Mouse (Mus musculus): ENCODE data around the gene Szt2. TPM values are rescaled to one million over a fixed set of nuclear protein-coding genes. Genes with fewer than 3 reads are reported as not detected.
A peak's percentile ranks its signal among the peaks of the same experiment; 100 is the strongest.

The Szt2 gene
- 10 to 100 TPM; 22.4 to 45.1 (median 31.7) TPM for total RNA-seq (2022)

DNA sequence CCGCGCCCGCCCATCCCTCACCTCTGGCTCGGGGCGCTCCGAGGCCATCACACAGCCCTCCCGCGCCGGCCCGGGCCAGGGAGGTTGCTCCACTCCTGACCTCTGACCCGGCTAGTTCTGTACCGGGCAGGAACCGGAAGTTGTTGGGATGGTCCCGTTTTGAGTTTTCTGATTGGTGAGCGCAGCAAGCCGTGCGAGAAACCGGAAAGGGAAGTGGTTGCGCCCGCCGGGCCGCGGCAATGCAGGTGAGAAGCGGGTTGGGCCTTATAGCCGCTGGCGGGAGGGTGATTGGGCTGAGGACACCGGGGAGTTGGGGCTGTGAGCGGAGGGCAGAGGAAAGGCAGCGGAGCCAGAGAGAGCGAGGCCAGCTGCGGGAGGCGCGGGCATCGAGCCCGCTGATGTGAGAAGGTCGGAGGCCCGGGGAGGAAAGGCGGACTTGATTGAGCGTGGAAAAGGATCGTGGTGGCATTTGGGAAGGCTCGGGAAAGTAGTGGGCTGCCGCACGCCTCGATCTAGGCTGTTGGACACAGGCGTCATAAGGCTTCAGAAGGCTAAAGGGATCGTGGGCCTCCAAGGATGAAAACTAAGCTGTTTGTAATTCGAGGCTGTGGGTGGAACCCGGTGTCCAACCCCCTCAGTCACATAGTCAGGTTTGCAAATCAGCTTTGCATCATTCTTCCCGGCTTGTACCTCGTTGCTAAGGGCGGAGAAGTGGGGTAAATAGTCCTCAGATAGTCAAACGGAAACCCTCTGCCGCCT, at the start of gene Szt2, which contains the start of gene Med8:
Gene Szt2, minus strand, starts transcription at position 132 of the 759 bp plus-strand sequence.
Gene Med8, plus strand, starts transcription at position 196 of the 759 bp plus-strand sequence.
- DNase-seq: peak; percentile 90

DNA sequence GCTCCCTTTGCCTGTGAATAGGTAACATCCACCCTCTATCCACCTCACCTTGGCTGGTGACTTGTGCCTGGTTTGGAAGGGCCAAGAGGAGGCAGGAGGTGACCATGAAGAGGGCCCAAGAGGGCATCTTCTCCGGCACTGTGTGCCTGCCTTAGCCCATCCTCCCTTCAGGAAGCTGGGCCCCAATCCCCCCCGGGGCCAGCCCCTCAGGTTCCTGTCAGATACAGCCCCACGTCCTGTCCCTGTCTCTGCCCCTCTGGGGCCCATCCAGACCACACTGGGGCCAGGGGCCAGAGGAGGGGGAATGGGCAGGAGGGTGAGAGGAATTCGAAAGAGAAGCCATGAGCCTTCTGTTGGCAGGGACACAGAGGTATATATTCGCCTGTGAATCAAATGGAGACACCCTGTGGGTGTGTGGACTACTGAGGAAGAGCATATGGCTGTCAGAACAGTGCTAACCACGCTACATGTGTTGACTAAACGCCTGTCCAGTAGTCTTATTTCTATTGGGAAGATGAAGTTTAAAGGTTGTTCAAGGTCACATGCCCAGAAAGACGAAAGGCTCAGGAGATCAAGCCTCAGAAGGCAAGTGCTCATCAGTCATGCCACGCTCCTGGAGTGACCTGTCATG, 48.4 kb upstream of the Szt2 start, which contains the start of gene Mpl:
Gene Mpl, minus strand, starts transcription at position 169 of the 631 bp plus-strand sequence.
- no peak for DNase-seq

DNA sequence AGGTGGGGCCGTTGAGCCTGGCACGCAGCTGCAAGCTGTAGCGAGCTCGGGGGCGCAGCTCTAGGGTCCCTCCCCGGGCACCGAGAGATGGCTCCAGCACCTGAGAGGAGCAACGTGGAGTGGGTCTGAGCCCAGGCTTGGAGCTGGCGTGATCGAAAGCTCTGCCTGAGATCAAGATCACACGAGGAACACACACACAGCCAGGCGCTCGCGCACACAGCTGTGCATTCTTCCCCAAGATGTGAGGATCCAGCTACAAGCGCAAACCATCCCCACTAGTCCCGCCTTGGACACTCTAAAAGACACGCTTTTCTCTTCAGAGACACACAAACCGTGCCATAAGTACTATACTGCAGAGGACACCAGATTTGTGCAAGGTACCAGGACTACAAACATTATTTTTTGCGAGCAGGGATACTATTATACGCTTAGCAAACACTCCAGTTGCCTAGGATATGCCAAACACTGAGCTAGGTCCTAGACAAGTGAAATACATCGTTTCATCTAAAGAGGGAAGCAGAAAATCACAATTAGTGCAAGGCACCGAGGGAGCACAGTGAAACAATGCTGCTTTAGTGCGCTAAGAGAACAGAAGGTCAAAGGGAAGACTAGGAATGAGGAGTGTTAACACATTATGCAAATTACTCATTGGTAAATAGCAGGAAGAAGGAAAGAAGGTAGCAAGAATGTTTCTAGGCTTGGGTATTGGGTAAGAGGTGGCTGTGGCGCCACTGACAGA, 37.5 kb upstream of the Szt2 start:
- no peak for DNase-seq

DNA sequence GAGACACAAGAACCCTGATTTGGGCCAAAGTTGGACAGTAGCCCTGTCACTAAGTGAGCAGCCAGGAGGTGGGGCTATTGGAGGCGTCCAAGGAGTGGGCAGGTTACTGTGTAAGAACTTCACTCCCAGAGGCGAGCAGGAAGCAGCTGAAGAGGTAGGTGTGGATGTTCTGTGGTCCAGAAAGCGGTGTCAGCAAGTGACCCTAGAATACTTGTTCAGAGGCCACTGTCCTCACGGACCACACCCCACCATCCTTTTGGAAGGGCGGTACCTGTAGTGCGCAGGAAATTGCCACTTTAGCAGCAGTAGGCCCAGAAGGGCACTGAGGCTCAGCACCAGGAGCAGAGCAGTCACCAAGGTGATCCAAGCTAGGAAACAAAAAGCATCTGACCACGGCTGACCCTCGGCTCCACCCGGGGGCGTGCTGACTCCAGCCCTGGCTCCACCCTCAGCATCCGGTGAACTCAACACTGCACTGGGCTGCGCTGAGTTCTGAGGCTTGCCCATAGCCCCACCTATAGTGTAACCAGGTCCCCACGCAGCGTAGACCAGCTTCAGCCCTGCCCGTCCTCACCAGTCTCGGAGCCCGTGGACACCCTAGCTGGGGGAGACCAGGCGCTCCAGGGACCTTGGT, 36.8 kb upstream of the Szt2 start:
- DNase-seq: no peak

DNA sequence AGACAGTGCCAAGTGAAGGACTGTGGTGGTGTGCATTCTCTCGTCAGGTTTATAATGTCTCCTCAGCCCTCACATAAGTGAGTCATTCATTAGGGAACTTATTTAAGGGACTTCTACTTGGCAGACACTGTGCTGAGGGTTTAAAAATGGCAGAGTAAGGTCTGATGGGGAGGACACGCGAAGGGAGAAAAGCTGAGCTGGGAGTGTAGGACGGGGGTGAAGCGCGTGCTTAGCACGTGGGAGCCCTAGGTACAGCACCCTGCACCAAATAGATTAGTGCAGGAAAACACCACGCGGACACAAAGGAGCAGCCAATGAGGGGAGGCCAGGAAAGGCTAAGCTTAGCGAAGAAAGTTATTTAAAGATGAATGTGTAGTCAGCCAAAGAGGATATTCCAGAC, 36.0 kb upstream of the Szt2 start:
- no peak for DNase-seq

DNA sequence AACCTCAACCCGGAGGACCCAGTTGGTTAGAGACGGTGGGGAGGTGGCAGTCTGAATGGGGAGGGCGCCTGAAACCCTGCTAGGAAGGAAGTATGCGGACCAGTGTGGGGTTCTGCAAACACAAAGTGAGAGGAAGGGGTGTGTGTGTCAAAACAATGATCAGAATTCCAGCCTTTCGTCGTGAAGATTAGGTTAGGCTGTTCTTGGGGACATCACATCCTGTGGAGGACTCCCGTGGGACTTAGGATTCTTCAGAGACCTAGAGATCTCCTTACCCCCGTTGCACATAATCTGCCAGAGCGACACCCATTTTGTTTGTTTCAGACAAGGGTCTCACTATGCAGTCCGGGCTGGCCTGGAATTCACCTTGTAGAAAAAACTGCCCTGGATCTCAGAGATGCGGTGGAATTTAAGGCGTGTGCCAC, 28.8 kb upstream of the Szt2 start:
- DNase-seq: no peak

DNA sequence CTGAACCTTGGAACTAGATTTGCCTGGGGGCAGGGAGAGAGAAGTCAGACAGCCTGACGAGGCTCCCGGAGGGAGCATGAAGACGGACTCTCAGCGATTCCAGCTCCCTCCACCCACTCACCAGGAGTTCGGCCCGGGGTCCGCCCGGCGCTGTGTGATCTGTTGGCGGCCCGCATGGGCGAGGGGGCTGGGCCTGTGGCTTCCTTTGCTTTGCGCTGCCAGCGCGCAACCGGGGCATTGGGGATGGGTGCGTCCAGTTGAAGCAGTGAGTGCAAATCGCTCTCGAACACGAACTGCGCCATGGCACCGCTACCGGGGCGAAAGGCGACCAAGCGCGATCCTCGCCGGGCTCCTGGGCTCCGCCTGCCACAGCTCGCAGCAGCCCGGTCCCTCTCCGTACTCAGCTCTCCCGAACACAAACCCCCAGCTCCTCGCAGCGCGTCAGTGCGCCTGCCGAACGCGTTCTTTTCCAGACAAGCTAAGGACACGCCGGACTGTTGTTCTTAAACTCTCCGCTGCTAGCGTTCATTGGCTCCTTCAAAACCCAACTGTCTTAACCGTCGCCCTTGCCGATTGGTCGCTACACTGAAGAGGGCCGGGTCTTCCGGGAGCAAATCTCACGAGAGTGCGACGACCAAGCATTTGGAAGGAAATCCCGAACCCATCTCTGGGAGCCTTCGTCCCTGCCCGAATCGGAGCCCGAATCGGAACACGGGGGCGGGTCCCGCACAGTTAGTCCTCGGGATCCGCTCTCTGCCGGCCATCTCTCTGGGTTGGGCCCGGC, 27.9 kb upstream of the Szt2 start, which contains the start of gene Cdc20:
Gene Cdc20, minus strand, starts transcription at position 533 of the 784 bp plus-strand sequence.
- DNase-seq: peak; percentile 92

DNA sequence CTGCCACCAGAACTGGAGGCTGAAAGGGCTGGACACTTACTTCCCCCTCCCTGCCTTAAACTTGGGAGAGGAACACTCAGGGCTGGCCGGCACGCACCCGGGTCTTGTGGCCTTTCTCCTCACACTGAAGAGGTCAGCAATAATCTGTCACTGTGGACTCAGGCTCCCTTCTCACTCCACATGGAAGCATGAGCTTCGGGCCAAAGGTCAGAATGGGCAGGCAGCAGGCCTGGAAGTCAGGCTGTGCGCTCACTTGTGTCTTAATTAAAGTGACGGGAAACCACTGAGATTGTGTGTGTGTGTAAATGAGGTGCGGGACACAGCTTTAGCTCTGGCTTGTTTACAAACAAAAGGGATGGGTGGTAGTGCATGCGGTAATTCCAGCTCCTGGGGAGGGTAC, 23.3 kb upstream of the Szt2 start:
- DNase-seq: no peak

DNA sequence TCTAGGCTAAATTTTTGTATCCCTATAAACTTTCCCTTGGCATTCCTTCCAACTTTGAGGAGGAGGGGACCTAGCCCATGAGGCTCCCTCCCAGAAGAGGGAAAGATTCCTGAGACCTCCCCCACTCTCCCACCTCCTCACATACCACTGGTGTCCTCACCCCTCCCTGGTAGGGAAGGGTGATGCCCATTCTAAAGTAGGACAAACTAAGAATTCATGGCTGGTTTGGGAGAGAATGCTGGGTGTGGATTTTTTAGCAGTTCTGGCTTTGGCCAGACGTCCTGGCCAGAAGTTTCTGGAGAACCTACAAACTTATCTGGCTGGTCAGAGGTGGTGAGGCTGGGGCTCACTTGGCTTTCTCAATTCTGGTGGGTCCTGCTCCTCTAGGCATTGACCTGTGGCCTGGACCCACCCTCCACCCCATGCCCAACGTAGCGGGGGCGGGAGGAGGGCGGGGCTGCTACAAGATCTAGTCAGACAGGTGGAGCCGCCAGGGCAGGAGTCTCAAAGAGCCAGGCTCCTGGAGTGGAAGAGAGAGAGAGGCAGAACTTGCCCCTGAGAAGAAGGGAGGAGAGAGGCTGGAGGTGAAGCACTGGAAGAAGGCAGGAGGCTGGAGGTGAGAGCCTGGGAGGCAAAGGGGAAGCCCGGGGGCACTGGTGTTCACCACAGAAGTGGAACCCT, 20.3 kb upstream of the Szt2 start:
- no peak for DNase-seq

DNA sequence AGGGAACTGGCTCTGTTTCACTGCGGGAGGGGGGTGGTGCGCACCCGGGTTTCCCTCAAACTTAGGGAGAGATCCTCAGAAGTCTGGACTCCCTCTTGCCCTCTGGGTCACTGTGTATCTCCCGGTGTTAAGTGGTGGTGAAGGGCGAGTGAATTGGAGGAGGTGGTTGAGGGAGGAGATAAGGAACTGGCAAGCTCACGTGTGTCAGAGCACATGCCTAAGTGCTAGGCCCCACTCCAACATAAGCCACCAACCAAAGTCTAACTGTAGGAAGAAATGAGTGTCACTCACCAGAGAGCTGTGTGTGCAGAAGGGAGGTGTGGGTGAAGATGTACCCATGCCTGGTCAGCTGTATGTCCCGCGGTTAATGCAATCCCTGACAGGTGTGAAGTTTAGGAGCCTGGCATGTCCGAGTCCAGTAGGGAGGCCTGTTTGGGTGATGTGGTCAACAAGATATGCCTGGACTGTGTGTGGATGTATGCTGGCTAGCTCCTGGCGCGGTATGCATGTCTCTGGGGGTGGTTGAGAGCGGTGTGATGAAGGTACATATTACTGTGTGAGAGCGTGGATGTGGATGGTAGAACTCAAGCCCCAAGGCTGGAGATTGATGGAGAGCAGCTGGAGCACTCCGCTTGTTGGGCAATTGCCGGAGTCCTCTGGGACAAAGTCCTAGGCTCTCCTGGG, 19.6 kb upstream of the Szt2 start:
- DNase-seq: no peak

DNA sequence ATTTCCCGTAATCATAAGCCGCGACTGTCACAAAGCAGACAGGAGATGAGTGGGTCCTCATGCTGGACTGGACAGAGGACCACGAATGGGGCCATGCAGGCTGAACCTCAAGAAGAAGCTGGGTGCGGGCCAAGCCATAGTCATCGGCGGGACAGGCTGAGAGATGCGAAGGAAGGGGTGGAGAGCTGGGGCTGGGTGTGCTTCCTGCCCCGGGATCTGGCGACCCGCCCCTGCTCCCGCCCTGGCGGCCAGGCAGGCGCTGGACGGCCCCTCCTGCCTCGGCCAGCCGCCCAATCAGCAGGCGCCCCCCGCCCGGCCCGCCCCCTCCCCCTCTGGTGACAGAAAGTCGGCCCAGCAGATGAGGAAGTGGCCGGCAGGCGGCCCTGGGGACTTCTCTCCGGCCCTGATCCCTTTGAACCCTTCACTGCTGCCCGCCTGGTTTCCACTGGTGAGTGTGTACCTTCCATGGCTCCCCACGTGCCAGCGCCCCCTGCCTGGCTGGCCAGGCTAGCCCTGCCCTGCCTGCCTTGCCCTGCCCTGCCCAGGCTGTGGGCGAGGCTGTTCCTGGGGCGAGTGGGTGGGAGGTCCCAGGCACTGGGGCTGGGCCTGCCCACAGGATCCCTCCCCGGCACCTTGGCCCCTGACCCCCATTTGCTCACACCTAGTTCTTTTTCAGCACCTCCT, 18.8 kb upstream of the Szt2 start, which contains the start of gene Elovl1:
Gene Elovl1, plus strand, starts transcription at position 326 of the 684 bp plus-strand sequence.
- DNase-seq: peak; percentile 92

DNA sequence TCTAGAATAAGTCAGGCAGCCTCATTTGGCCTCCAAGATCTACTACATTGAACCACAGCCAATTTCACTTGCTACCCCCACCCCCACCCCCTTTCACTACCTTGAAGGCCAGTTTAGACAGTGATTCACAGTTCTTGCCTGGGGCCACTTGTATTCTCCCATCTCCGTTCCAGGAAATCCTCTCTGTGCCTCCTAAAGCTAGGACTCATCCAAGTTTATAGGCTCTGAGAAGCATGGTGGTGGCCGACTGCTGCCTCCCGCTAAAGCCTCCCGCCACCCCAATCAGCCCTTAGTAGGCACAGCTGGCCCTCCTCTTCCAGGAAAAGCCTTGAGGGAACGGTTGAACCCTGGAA, 18.3 kb upstream of the Szt2 start:
- DNase-seq: no peak

DNA sequence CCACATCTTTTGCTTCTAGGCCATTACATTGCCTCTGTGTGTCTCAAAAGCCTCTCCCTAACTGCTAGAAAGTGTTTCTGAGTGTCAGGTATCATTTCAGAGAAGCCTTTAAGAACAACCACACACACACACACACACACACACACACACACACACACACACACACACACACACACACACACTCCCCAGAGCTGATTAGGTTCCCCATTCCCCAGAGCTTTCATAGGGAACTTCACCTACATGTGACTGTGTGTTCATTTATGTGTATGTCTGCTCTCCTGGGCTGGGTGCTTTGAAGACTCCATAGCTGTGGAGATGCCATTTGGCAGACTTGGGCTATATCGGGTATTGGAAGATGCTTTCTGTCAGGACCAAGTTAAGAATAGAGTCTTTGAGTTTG, 16.3 kb upstream of the Szt2 start:
- no peak for DNase-seq

DNA sequence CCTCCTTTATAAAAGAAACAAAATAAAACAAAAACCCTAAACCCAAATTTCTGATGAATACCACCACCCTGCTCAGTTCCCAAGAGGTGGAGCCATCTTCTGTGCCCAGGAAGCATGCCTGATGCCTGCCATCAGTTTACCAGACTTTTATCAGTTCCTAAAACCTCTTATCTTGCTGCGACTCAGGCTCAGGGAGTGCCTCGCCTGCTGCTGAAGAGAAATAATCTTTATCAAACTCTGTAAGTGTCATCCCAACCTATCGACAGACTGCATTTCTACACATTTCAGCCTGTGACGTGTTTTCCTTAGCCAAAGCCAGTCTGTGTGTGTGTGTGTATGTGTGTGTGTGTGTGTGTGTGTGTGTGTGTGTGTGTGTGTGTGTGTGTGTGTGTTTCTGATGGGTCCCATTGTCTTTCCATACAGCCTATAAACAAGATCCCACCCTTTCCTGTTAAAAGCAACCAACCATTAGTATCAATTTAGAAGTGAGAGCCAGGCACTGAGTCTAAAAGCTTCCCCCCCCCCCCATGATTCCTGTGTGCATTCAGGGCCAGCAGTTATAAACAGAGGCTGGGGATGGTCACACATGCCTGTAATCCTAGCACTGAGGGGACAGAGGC, 15.6 kb upstream of the Szt2 start:
- DNase-seq: no peak

DNA sequence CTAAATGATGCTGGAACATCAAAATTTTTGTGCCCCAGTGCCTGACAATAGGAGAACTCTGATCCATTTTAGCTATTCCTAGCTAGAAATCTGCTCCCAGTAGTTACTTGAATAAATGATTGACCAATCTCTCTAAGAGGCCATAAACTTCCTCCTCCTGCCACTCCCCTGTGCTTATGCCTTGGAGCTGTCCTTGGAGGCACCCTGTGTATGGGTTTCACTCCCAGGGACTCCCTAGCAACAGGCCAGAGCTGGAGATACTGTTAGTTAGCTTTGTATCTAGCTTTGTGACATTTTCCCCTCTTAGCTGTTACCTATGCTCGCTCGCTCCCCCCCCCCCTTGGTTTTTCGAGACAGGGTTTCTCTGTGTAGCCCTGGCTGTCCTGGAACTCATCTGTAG, 12.3 kb upstream of the Szt2 start:
- DNase-seq: no peak

DNA sequence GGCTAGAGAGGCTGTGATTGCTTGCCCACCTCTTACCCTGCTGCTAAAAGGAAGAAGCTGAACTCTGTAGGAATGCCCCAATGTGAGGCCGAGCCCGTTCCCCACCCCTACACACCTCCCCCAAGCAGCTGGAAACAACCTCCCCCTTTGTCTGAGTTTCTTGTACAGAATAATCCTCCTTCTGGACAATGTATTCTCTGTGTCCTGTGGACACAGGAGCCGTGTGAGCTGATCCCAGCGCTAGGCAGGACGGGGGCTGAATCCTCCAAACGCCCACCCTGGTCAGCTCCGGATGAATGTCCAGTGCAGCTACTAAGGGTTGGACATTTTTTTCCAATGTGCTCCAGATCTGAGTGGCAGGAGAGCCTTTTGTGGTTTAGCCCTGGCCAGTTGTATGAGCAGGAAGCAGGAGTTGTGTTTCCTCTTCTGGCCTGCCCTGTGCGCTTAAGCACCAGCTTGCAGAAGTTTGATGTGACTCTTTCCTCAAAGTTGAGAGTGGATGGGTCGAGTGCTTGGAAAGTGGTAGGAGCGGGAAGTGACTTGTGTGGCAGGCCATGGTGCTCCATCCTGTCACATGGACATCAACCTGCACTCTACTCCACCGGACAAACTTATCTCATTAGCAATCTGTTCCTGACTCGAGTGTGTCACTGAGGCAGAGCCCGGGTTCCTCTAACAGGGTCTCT, 8.2 kb upstream of the Szt2 start:
- DNase-seq: no peak

DNA sequence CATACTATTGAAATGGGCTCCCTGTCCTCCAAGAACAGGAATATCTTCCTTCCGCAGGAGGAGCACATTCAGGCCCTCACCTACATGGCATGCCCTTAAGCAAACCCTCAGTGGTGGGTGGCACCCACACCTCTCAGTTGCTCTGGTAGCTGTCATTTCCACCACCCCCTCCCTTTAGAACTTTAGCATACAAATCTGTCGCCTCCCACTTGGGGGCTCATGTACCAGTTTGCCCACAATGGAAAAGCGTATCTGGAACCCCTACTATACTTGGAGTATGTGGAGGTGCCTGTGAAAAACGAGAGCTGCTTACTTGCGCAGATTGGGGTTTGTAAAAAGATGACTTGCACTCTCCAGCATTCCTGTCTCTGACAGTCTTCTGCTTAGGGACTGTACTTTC, 7.3 kb upstream of the Szt2 start:
- no peak for DNase-seq

DNA sequence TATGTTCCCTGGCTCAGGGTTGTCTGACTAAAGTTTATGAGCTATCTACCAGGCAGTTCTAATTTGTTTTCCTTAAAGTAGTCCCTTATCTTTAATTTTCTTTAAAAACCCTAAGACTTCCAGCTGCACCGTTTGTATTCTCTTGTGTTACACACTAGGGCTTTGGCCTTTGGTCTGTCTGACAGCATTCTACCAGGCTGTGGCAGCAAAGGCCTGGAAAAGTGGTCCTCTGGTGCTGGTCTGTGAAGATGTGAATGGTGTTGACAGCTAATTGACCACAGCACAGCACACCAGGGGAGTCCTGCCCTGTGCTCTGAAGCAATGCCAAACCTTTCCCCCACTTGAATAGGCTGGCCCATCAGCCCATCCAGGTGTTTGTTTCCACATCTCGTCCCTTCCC, 6.7 kb upstream of the Szt2 start:
- no peak for DNase-seq

DNA sequence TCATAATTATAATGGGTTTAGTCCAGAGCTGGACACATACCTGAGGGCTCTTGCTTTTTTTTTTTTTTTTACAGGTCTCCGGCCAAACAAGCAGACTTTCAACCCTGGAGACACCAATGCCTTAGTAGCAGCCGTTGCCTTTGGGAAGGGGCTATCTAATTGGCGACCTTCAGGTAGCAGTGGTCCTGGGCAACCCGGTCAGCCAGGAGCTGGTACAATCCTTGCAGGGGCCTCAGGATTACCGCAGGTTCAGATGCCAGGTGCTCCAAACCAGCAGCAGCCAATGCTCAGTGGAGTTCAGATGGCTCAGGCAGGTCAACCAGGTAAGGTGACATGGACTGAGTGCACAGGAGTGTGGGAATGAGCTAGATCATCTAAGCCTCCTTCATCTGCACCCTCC, 4.5 kb upstream of the Szt2 start:
- no peak for DNase-seq
